Mouse (Mus musculus): ENCODE measurements around the gene Hist1h4k. TPM values are rescaled to one million over a fixed set of nuclear protein-coding genes. Genes with fewer than 3 reads are reported as not detected.
"Not testable (repeated sequence)": the region's sequence is repeated elsewhere in the genome, so short reads cannot be mapped to it uniquely, and the experiment has no call there.

Gene Hist1h4k
- total RNA-seq, 4 experiments from 2014 or later: 5.0 to 10.8 (median 6.7) TPM

- not testable (repeated sequence) for DNase-seq (ENCODE audit: low spot score in 2 of 2)
Observed at GRCm38 (mm10) chr13:21721107-21721756, 29.1 kb downstream of the Hist1h4k start.

GRCm38 (mm10) chr13:21718381-21719080, 31.8 kb downstream of the Hist1h4k start:
- DNase-seq (ENCODE audit: low spot score in 2 of 2): no peak

- DNase-seq (ENCODE audit: low spot score in 2 of 2): peak in 1 of 2 experiments; percentile 15
Observed at GRCm38 (mm10) chr13:21717397-21718357, 32.6 kb downstream of the Hist1h4k start, which contains the start of gene Hist1h3h. Gene Hist1h3h (plus strand): TSS chr13:21717659.

GRCm38 (mm10) chr13:21716540-21717391, 33.5 kb downstream of the Hist1h4k start:
- DNase-seq (ENCODE audit: low spot score in 2 of 2): not testable (repeated sequence)

GRCm38 (mm10) chr13:21715864-21716539, 34.3 kb downstream of the Hist1h4k start, which contains the start of the genes Hist1h2bl and Hist1h2ai:
Gene Hist1h2bl (minus strand): TSS chr13:21716143.
Gene Hist1h2ai (plus strand): TSS chr13:21716422.
- DNase-seq (ENCODE audit: low spot score in 2 of 2): peak; percentile 10 to 15

GRCm38 (mm10) chr13:21715131-21715863, 35.0 kb downstream of the Hist1h4k start:
- no peak for DNase-seq (ENCODE audit: low spot score in 2 of 2)

GRCm38 (mm10) chr13:21714725-21715124, 35.6 kb downstream of the Hist1h4k start:
- DNase-seq (ENCODE audit: low spot score in 2 of 2): peak in 1 of 2 experiments; percentile 15

- no peak for DNase-seq (ENCODE audit: low spot score in 2 of 2)
Observed at GRCm38 (mm10) chr13:21711698-21712097, 38.6 kb downstream of the Hist1h4k start.

- peak; percentile 46 to 53 for DNase-seq (ENCODE audit: low spot score in 2 of 2)
Observed at GRCm38 (mm10) chr13:21710821-21711525, 39.3 kb downstream of the Hist1h4k start.

- peak; percentile 76 to 77 for DNase-seq (ENCODE audit: low spot score in 2 of 2)
Observed at GRCm38 (mm10) chr13:21710031-21710711, 40.1 kb downstream of the Hist1h4k start.

GRCm38 (mm10) chr13:21706669-21707068, 43.6 kb downstream of the Hist1h4k start:
- no peak for DNase-seq (ENCODE audit: low spot score in 2 of 2)

Small RNAs within 50 kb of the gene (microRNA-seq; reads per million reads assigned to microRNA genes)
- gene Gm44346 (not detected), gene Gm44357 (not detected), gene Gm44367 (not detected), gene Gm44454 (not detected)

Other genes starting within 250 kb of the Hist1h4k start
- 100 to 1,000 TPM in 1 of 4 experiments, 10 to 100 TPM in 3; 74.4 to 112 (median 87.3) TPM for gene Gm11273, start 249.1 kb downstream of the Hist1h4k start, total RNA-seq (2022)
- gene Zkscan8, start 219.4 kb downstream of the Hist1h4k start, total RNA-seq (2022): 1 to 10 TPM; 4.6 to 9.3 (median 7.2) TPM
- not detected for gene Olfr1366, start 207.7 kb downstream of the Hist1h4k start, total RNA-seq (2022)
- gene Olfr1535, start 190.6 kb downstream of the Hist1h4k start, total RNA-seq (2022): not detected
- not detected for gene Olfr1364, start 168.7 kb downstream of the Hist1h4k start, total RNA-seq (2022)
- not detected for gene Olfr1362, start 136.5 kb downstream of the Hist1h4k start, total RNA-seq (2022)
- gene Olfr11, start 108.0 kb downstream of the Hist1h4k start, total RNA-seq (2022): not detected
- not detected for gene Olfr1361, start 87.1 kb downstream of the Hist1h4k start, total RNA-seq (2022)
- not detected for gene Olfr1360, start 73.1 kb downstream of the Hist1h4k start, total RNA-seq (2022)
- not detected for gene Olfr1359, start 52.4 kb downstream of the Hist1h4k start, total RNA-seq (2022)
- 1 to 10 TPM in 3 of 4 experiments, under 1 TPM in 1; 0.99 to 6.6 (median 3.4) TPM for gene Hist1h2bl, start 34.4 kb downstream of the Hist1h4k start, total RNA-seq (2022)
- 1 to 10 TPM in 3 of 4 experiments, not detected in 1; 1.8 to 3.3 (median 2.6) TPM for gene Hist1h2ai, start 34.1 kb downstream of the Hist1h4k start, total RNA-seq (2022)
- not detected for gene Hist1h3h, start 32.8 kb downstream of the Hist1h4k start, total RNA-seq (2022)
- gene Hist1h2bm, start 28.5 kb downstream of the Hist1h4k start, total RNA-seq (2022): not detected
- gene Hist1h4j, start 15.4 kb downstream of the Hist1h4k start, total RNA-seq (2022): 1 to 10 TPM in 1 of 4 experiments, under 1 TPM in 2, not detected in 1; 0.67 to 1.6 (median 0.90) TPM
- gene Hist1h2ak, start 3.3 kb upstream of the Hist1h4k start, total RNA-seq (2022): not detected
- 1 to 10 TPM in 2 of 4 experiments, not detected in 2; 1.5 to 1.8 TPM for gene Hist1h2bn, start 3.6 kb upstream of the Hist1h4k start, total RNA-seq (2022)
- 1 to 10 TPM in 1 of 4 experiments, under 1 TPM in 2, not detected in 1; 0.40 to 1.2 (median 0.70) TPM for gene Hist1h1b, start 30.1 kb upstream of the Hist1h4k start, total RNA-seq (2022)
- gene Hist1h3i, start 32.9 kb upstream of the Hist1h4k start, total RNA-seq (2022): 10 to 100 TPM in 3 of 4 experiments, 1 to 10 TPM in 1; 9.4 to 19.6 (median 16.7) TPM
- not detected for gene Hist1h2an, start 36.7 kb upstream of the Hist1h4k start, total RNA-seq (2022)
- 1 to 10 TPM in 1 of 4 experiments, under 1 TPM in 1, not detected in 2; 0.73 to 2.1 TPM for gene Hist1h2bp, start 37.0 kb upstream of the Hist1h4k start, total RNA-seq (2022)
- gene Hist1h2bq, start 59.7 kb upstream of the Hist1h4k start, total RNA-seq (2022): 10 to 100 TPM; 13.3 to 26.7 (median 21.1) TPM
- 1 to 10 TPM in 1 of 4 experiments, not detected in 3; 3.4 TPM for gene Hist1h2ao, start 60.0 kb upstream of the Hist1h4k start, total RNA-seq (2022)
- gene Hist1h4m, start 61.2 kb upstream of the Hist1h4k start, total RNA-seq (2022): 10 to 100 TPM; 49.7 to 72.4 (median 56.2) TPM
- gene Hist1h4n, start 81.7 kb upstream of the Hist1h4k start, total RNA-seq (2022): 10 to 100 TPM in 1 of 4 experiments, 1 to 10 TPM in 1, not detected in 2; 9.2 to 18.0 TPM
- gene Hist1h2ap, start 83.0 kb upstream of the Hist1h4k start, total RNA-seq (2022): 1 to 10 TPM in 2 of 4 experiments, not detected in 2; 1.4 to 2.6 TPM
- 10 to 100 TPM; 13.3 to 26.6 (median 21.0) TPM for gene Hist1h2br, start 83.2 kb upstream of the Hist1h4k start, total RNA-seq (2022)
- gene Zfp184, start 194.6 kb upstream of the Hist1h4k start, total RNA-seq (2022): 1 to 10 TPM in 1 of 4 experiments, under 1 TPM in 3; 0.48 to 1.4 (median 0.80) TPM
- gene Pom121l2, start 230.7 kb upstream of the Hist1h4k start, total RNA-seq (2022): not detected

All from gastrocnemius, adult 8-10 months (tissue).